Mouse (Mus musculus): ENCODE data around the gene Gm9736.
"Not testable (repeated sequence)": the region's sequence is repeated elsewhere in the genome, so short reads cannot be mapped to it uniquely, and the experiment has no call there.

Gene Gm9736

DNA sequence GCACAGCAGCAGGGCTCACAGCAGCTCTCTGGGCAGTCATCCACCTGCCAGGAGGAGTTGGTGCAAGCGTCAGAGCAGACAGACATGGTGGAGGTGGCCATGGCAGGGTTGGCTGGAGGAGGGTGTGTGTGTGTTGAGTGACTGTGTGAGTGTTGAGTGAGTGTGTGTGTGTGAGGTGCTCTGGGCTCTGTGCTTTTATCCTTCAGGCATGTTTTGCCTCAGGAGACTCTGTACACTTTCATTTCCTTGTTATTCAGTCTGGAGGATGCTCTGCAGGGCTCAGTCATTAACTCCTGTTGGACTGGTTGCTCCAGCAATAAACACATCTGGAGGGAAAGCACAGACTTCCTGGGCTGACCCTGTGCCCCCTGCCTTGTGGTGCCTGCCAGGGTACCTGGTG lies at the start of gene Gm9736:
Gene Gm9736 (minus strand): TSS at position 101 of the 400 bp plus-strand sequence.
- DNase-seq (ENCODE audit: low read depth, low spot score), result not testable (repeated sequence)

DNA sequence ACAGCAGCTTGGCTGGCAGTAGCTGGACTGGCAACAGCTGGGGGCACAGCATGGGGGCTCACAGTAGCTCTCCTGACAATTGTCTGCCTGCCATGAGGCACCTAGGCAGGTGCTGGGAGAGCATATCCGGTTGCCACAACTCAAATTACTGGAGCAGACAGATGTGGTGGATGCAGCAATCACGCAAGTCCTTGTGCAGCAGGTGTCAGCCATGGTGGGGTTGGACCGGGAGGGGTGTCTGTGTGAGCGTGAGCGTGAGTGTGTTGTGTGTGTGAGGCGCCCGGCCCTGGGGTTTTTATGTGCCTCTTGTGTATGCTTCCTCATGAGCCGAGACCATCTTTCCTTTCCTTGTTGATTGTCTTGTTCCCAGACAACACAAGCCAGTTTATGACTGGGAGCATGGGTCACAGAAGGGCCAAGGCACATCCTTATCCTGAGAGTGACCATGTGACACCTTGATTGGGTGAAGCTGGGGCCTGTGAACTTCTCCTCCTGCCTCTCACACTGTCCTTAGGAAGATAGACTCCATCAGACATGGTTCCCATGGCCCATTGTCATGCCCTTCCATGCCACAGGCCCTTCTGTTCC lies 47.9 kb upstream of the Gm9736 start, which contains the start of gene Gm19668:
Gene Gm19668 (minus strand): TSS at position 213 of the 588 bp plus-strand sequence.
- no peak for DNase-seq (ENCODE audit: low read depth, low spot score)

DNA sequence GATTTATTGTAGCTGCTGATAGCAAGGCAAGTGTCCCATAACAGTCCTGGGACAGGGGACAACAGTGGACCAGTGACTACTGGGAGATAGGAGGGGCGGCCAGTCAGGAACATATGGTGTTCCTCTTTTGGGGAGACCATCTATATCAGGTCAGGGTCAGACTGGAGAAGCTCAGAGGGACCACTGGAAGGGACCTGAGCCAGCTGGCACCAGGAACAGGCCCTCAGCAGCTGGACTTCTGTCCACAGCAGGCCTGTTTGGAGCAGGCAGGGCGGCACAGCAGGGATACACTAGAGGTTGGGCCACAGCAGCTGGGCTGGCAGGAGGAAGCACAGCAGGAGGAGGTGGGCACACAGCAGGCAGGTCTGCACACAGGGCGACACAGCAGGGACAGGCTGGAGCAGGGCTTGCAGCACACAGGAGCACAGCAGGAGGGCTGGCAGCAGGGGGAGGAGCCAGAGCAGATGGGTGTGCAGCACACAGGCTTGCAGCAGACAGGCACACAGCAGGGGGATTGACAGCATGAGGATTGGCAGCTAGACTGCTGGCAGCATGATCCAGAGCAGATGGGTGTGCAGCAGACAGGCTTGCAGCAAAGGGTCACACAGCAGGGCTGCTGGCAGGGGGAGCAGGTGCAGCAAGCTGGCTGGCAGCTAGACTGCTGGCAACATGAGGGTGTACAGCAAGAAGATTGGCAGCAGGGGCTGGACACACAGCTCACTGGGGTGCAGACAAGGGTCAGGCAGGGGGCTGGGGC lies 47.2 kb upstream of the Gm9736 start:
- not testable (repeated sequence) for DNase-seq (ENCODE audit: low read depth, low spot score)

DNA sequence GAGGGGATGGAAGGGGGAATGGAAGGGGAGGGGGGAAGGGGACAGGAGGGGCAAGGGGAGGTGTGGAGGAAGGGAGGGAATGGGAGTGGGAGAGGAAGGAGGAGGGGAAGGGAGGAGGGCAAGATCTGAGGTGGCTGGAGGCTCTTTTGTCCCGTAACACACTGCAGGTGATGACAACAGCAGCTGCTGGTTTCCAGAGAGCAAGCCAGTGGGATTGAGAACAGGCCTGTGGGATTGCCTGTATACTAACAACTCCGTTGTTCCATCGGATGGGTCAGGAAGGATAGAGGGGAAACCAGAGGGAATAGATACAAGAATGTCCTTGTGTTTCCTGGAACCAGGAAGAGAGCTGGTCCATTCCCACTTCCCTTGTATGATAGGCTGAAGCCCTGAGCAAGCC lies 46.5 kb upstream of the Gm9736 start:
- no peak for DNase-seq (ENCODE audit: low read depth, low spot score)

DNA sequence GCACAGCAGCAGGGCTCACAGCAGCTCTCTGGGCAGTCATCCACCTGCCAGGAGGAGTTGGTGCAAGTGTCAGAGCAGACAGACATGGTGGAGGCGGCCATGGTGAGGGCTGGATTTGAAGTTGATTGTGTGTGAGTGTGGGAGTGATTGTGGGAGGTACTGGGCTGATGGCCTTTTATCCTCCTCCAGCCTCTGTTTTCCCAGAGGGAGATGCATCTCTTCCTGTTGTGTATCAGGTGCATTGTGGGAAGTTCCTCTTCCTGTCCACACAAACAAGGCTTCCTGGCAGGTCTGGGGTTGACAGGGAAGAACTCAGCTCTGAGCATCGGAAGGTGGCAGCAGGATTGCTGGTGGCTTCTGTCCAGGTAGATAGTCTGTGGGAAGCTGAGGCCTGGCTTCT lies 43.8 kb upstream of the Gm9736 start, which contains the start of gene Gm9639:
Gene Gm9639 (minus strand): TSS at position 101 of the 400 bp plus-strand sequence.
- no peak for DNase-seq (ENCODE audit: low read depth, low spot score)

DNA sequence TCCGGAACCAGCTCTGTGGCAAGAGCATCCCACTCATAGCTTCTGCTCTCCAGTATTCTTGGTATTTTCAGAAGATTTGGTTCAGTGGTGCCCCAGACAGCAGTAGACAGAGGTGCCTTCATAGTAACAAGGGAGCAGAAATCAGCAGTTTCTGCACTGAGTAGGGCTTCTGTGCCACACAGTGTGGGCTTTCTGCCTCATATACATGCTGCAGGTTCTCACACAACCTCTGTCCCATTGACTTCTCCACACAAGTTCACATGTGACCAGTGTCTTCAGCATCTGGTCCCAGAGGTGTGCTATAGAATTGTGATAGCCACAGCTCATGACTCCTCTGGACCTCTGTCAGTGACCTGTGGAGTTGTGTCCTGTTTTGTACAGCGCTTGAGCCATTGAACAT lies 37.5 kb upstream of the Gm9736 start:
- DNase-seq (ENCODE audit: low read depth, low spot score), result no peak

DNA sequence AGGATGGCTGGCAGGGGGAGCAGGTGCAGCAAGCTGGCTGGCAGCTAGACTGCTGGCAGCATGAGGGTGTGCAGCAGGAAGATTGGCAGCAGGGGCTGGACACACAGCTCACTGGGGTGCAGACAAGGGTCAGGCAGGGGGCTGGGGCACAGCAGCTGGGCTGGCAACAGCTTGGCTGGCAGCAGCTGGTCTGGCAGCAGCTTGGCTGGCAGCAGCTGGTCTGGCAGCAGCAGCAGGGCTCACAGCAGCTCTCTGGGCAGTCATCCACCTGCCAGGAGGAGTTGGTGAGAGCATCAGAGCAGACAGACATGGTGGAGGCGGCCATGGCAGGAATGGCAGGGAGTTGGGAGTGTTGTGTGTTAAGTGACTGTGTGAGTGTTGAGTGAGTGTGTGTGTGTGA lies 36.7 kb upstream of the Gm9736 start, which contains the start of gene Gm7137:
Gene Gm7137 (minus strand): TSS at position 325 of the 400 bp plus-strand sequence.
- not testable (repeated sequence) for DNase-seq (ENCODE audit: low read depth, low spot score)

DNA sequence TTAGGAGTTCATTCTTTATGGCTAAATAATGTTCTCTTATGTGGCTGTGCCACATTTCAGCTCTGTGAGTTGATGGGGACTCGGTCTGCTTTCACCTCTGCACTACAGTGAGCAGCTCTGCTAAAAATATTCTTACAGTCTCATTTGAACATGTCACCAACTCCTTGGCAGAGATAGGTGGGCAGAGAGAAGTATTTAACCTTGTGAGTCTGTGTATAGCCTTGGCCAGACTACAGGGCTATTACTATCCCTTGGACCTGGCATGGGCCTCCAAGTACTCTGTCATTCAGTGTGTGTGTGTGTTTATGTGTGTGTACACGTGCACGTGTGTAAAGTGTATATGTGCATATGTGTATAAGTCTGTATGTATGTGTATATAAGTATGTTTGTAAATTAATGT lies 32.2 kb upstream of the Gm9736 start:
- DNase-seq (ENCODE audit: low read depth, low spot score), result not testable (repeated sequence)

DNA sequence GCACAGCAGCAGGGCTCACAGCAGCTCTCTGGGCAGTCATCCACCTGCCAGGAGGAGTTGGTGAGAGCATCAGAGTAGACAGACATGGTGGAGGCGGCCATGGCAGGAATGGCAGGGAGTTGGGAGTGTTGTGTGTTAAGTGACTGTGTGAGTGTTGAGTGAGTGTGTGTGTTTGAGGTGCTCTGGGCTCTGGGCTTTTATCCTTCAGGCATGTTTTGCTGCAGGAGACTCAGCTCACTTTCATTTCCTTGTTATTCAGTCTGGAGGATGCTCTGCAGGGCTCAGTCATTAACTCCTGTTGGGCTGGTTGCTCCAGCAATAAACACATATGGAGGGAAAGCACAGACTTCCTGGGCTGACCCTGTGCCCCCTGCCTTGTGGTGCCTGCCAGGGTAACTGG lies 31.3 kb upstream of the Gm9736 start, which contains the start of gene Gm3250:
Gene Gm3250 (minus strand): TSS at position 101 of the 400 bp plus-strand sequence.
- not testable (repeated sequence) for DNase-seq (ENCODE audit: low read depth, low spot score)

DNA sequence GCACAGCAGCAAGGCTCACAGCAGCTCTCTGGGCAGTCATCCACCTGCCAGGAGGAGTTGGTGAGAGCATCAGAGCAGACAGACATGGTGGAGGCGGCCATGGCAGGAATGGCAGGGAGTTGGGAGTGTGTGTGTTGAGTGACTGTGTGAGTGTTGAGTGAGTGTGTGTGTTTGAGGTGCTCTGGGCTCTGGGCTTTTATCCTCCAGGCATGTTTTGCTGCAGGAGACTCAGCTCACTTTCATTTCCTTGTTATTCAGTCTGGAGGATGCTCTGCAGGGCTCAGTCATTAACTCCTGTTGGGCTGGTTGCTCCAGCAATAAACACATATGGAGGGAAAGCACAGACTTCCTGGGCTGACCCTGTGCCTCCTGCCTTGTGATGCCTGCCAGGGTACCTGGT lies 25.7 kb upstream of the Gm9736 start, which contains the start of gene Gm7138:
Gene Gm7138 (minus strand): TSS at position 101 of the 400 bp plus-strand sequence.
- not testable (repeated sequence) for DNase-seq (ENCODE audit: low read depth, low spot score)

DNA sequence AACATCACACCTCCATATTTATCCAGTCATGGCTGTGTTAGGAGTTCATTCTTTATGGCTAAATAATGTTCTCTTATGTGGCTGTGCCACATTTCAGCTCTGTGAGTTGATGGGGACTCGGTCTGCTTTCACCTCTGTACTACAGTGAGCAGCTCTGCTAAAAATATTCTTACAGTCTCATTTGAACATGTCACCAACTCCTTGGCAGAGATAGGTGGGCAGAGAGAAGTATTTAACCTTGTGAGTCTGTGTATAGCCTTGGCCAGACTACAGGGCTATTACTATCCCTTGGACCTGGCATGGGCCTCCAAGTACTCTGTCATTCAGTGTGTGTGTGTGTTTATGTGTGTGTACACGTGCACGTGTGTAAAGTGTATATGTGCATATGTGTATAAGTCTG lies 21.0 kb upstream of the Gm9736 start:
- not testable (repeated sequence) for DNase-seq (ENCODE audit: low read depth, low spot score)

DNA sequence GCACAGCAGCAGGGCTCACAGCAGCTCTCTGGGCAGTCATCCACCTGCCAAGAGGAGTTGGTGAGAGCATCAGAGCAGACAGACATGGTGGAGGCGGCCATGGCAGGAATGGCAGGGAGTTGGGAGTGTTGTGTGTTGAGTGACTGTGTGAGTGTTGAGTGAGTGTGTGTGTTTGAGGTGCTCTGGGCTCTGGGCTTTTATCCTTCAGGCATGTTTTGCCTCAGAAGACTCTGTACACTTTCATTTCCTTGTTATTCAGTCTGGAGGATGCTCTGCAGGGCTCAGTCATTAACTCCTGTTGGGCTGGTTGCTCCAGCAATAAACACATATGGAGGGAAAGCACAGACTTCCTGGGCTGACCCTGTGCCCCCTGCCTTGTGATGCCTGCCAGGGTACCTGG lies 20.1 kb upstream of the Gm9736 start, which contains the start of gene Gm3238:
Gene Gm3238 (minus strand): TSS at position 101 of the 400 bp plus-strand sequence.
- not testable (repeated sequence) for DNase-seq (ENCODE audit: low read depth, low spot score)

DNA sequence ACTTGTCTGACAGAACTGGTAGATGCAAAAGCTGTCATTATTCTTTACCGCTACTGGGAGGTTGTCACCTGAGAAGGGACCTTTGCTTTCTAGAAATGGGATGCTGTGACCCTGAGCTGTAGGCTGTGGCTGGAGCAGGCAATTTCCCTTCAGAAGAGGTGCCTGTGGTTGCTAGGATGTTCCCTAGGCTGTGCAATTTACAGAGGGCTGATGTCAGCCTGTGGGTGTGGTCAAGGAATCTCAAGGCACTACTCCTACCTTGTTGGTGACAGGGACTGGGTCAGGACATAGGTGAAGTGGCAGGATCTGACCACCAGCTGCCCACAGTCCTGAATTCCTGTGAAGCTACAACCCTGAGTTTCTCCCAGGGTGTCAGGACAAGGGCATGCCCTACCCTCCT lies 18.6 kb upstream of the Gm9736 start:
- DNase-seq (ENCODE audit: low read depth, low spot score), result no peak

DNA sequence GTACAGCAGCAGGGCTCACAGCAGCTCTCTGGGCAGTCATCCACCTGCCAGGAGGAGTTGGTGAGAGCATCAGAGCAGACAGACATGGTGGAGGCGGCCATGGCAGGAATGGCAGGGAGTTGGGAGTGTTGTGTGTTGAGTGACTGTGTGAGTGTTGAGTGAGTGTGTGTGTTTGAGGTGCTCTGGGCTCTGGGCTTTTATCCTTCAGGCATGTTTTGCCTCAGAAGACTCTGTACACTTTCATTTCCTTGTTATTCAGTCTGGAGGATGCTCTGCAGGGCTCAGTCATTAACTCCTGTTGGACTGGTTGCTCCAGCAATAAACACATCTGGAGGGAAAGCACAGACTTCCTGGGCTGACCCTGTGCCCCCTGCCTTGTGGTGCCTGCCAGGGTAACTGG lies 8.4 kb upstream of the Gm9736 start, which contains the start of gene Gm3233:
Gene Gm3233 (minus strand): TSS at position 101 of the 400 bp plus-strand sequence.
- DNase-seq (ENCODE audit: low read depth, low spot score), result not testable (repeated sequence)

DNA sequence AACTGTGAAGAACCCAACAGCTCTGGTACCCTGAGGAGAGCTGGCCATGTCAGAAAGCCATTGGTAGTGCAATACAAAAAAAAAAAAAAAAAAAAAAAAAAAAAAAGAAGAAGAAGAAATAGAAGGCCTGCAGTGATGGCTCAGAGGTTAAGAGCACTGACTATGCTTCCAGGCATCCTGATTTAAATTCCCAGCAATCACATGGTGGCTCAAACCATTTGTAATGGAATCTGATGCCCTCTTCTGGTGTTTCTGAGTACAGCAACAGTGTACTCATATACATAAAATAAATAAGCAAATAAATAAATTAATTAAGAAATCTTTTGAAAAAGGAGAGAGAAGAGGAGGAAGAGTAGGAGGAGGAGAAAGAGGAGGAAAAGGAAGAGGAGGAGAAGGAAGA lies 2.3 kb upstream of the Gm9736 start:
- DNase-seq (ENCODE audit: low read depth, low spot score), result peak; percentile 38

DNA sequence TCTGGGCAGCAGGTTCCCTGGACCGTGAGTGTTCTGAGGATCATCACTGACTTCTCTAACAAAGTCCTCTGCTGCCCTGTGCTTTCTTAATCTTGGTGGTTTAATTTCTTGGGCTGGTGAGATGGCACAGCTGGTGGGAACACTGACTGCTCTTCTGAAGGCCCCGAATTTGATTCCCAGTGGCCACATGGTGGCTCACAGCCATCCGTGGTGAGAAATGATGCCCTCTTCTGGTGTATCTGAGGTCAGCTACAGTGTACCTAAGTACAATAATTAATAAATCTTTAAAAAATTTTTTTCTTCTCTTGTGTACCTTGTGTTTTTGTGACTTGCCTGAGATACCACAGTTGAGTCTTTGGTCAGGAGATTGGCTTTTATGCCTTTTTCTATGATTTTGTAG lies 1.2 kb upstream of the Gm9736 start:
- not testable (repeated sequence) for DNase-seq (ENCODE audit: low read depth, low spot score)

DNA sequence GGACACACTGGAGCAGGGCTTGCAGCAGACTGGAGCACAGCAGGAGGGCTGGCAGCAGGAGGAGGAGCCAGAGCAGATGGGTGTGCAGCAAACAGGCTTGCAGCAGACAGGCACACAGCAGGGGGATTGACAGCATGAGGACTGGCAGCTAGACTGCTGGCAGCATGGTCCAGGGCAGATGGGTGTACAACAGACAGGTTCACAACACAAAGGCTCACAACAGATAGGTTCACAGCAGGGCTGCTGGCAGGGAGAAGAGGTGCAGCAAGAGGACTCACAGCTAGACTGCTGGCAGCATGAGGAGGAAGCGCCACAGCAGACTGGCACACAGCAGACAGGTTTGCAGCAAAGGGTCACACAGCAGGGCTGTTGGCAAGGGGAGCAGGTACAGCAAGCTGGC lies 468 bp downstream of the Gm9736 start:
- DNase-seq (ENCODE audit: low read depth, low spot score), result not testable (repeated sequence)

DNA sequence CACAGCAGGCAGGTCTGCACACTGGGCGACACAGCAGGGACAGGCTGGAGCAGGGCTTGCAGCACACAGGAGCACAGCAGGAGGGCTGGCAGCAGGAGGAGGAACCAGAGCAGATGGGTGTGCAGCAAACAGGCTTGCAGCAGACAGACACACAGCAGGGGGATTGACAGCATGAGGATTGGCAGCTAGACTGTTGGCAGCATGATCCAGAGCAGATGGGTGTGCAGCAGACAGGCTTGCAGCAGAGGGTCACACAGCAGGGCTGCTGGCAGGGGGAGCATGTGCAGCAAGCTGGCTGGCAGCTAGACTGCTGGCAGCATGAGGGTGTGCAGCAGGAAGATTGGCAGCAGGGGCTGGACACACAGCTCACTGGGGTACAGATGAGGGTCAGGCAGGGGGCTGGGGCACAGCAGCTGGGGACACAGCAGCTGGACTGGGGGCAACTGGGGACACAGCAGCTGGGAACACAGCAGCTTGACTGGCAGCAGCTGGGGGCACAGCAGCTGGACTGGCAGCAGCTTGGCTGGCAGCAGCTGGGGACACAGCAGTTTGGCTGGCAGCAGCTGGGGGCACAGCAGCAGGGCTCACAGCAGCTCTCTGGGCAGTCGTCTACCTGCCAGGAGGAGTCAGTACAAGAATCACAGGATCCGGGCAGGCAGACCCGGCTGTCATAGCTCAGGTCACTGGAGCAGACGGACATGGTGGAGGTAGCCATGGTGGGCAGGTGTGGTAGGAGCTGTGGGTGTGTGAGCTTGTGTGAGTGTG lies 9.0 kb downstream of the Gm9736 start, which contains the start of gene Gm18596:
Gene Gm18596 (minus strand): TSS at position 715 of the 765 bp plus-strand sequence.
- not testable (repeated sequence) for DNase-seq (ENCODE audit: low read depth, low spot score)

DNA sequence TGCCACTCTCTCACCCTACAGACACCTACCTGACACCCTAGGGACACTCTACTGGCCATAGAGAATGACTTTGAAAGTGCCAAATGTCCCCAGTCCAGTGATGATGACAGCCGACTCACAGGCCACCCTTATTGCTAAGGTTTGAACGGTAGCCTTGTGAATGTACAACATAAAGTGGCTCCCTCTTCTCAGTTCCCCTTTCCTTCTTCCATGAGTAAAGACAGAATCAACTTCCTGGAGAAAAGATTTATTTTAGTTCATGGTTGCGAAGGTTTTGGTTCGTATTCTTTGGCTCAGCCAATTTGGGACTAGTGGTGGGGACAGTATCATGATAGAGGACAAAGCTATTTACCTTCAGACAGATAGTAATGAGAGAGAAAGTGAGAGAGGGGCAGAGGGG lies 12.2 kb downstream of the Gm9736 start:
- no peak for DNase-seq (ENCODE audit: low read depth, low spot score)

DNA sequence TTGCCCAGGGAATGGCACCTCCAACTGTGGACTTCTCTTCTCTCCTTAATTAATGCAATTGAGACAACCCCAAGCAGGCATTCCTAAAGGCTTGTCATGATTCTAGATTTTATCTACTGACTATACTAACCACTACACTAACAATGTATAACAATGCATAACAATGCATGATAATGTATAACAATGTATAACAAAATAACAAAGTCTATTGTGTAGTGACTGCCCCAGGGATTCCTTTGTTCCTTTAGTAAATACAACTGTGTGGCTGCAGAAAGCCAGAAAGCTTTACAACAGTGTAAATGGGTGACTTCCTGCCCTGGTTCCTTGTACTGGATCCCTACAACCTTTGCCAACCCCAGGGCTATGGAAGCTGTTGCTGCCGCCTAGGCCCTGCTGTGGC lies 15.2 kb downstream of the Gm9736 start:
- DNase-seq (ENCODE audit: low read depth, low spot score), result no peak

DNA sequence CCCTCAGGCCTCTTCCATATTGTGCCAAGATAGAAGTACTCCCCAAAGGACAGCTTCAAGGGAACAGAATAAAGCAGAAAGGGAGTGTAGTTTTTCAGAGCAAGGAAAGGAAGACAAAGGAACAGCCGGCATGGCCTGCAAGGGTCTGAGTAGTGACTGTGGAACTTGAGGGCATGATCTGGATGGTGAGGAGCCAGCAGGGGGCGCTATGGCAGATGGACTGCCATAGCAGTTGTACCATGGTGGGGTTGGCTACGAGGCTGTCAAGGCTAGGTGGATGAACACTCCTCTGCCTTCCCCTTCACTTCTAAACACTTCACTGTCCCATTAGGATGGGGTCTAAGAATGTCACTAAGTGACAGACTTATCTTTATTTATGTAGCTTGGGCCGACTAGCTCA lies 21.9 kb downstream of the Gm9736 start:
- DNase-seq (ENCODE audit: low read depth, low spot score), result peak; percentile 27

DNA sequence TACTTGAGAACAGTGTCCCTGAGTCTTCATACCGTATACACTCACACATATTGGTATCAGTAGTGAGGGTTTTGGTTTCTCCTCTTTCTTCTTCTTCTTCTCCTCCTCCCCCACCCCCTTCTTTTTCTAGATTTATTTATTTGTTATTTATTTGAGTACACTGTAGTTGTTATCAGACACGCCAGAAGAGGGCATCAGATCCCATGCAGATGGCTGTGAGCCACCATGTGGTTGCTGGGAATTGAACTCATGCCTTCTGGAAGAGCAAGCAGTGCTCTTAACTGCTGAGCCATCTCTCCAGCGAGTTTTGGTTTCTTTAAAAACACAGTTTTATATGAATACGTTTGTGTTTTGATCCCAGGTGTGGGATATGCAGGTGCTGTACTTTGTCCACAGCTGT lies 22.9 kb downstream of the Gm9736 start:
- DNase-seq (ENCODE audit: low read depth, low spot score), result peak; percentile 28

Measured in 3T3-L1 (cell line).